Mouse (Mus musculus): ENCODE results near the gene Scn4a. TPM values are rescaled to one million over a fixed set of nuclear protein-coding genes. Genes with fewer than 3 reads are reported as not detected.

The Scn4a gene
- polyA plus RNA-seq, 1 experiment, result not detected

GRCm38 (mm10) chr11:106329128-106329527 lies 24.0 kb downstream of the Scn4a start:
- TF ChIP-seq TAL1 (IDR thresholded peaks at IDR 0.05; ENCODE audit: low read length), result no peak
- no peak for TF ChIP-seq GATA1 (IDR thresholded peaks at IDR 0.05; ENCODE audit: low read length)
- Histone ChIP-seq H3K9me3 (ENCODE audit: control insufficient read depth, low read length) (no peaks in the 10 kb centered on the region), H3K4me1 (ENCODE audit: control insufficient read depth) (peaks cover 3% of the 10 kb centered on the region; the same call in 1 of the 2 replicates), H3K4me3 (replicated peaks) (no peak overlapping the region), H3K27me3 (ENCODE audit: control insufficient read depth) (no peaks in the 10 kb centered on the region), H3K36me3 (ENCODE audit: control insufficient read depth) (no peaks in the 10 kb centered on the region)

- Histone ChIP-seq H3K4me1 (ENCODE audit: control insufficient read depth) (peaks cover 3% of the 10 kb centered on the region; the same call in 1 of the 2 replicates), H3K9me3 (ENCODE audit: control insufficient read depth, low read length) (no peaks in the 10 kb centered on the region), H3K36me3 (ENCODE audit: control insufficient read depth) (no peaks in the 10 kb centered on the region), H3K4me3 (replicated peaks) (no peak overlapping the region), H3K27me3 (ENCODE audit: control insufficient read depth) (no peaks in the 10 kb centered on the region)
- no peak for TF ChIP-seq TAL1 (IDR thresholded peaks at IDR 0.05; ENCODE audit: low read length)
- no peak for TF ChIP-seq GATA1 (IDR thresholded peaks at IDR 0.05; ENCODE audit: low read length)
Observed at GRCm38 (mm10) chr11:106328521-106328920, 24.6 kb downstream of the Scn4a start.

- Histone ChIP-seq H3K36me3 (ENCODE audit: control insufficient read depth) (no peaks in the 10 kb centered on the region), H3K4me3 (replicated peaks) (no peak overlapping the region), H3K4me1 (ENCODE audit: control insufficient read depth) (peaks cover 3% of the 10 kb centered on the region; the same call in 1 of the 2 replicates), H3K9me3 (ENCODE audit: control insufficient read depth, low read length) (no peaks in the 10 kb centered on the region), H3K27me3 (ENCODE audit: control insufficient read depth) (no peaks in the 10 kb centered on the region)
- TF ChIP-seq GATA1 (IDR thresholded peaks at IDR 0.05; ENCODE audit: low read length) (no peak), TAL1 (IDR thresholded peaks at IDR 0.05; ENCODE audit: low read length) (no peak)
Observed at GRCm38 (mm10) chr11:106326475-106326874, 26.6 kb downstream of the Scn4a start.

DNA sequence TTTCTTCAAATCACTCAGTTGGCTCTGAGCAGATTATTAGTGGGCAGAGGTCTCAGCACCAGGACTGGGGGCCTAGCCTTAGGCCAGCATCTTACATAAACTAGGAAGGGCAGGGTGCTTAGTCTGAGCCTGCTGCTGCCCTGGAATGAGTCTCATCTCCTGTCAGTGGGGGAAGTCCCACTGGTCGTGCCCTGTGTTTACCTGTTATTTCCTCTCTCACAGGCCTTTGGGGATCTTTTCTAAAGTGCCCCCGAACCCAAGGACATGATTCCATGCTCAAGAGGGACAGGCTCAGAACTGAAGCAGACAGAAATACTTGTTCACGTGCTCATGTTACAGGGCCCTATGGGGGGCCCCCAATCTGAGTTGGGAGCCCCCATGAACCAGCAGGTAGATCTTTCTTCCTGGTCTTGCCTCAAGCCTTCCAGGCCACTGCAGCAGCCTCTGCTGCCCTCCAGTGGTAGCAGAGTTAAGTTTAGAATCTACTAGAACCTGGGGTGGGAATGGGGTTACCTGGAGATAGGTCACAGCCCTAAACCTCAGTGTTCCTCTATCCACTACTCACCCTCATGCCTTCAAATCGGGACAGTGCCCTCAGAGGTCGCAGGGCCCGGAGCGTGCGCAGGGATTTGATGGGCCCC lies 27.4 kb downstream of the Scn4a start:
- Histone ChIP-seq H3K27me3 (ENCODE audit: control insufficient read depth) (no peaks in the 10 kb centered on the region), H3K4me3 (replicated peaks) (no peak overlapping the region)

GRCm38 (mm10) chr11:106324858-106325257 lies 28.2 kb downstream of the Scn4a start:
- no peak overlapping the region for H3K4me3 ChIP-seq (replicated peaks)
- no peaks in the 10 kb centered on the region for H3K9me3 ChIP-seq (ENCODE audit: control insufficient read depth, low read length)
- H3K4me1 ChIP-seq (ENCODE audit: control insufficient read depth), result peaks cover 3% of the 10 kb centered on the region; the same call in 1 of the 2 replicates
- no peaks in the 10 kb centered on the region for H3K36me3 ChIP-seq (ENCODE audit: control insufficient read depth)
- H3K27me3 ChIP-seq (ENCODE audit: control insufficient read depth), result no peaks in the 10 kb centered on the region
- TF ChIP-seq GATA1 (IDR thresholded peaks at IDR 0.05; ENCODE audit: low read length), result no peak
- TF ChIP-seq TAL1 (IDR thresholded peaks at IDR 0.05; ENCODE audit: low read length), result no peak

More for the DNA sequence above, 27.4 kb downstream of the Scn4a start:
- peaks cover 3% of the 10 kb centered on the region; the same call in 1 of the 2 replicates for H3K4me1 ChIP-seq (ENCODE audit: control insufficient read depth)
- no peaks in the 10 kb centered on the region for H3K36me3 ChIP-seq (ENCODE audit: control insufficient read depth)
- no peak for TF ChIP-seq GATA1 (IDR thresholded peaks at IDR 0.05; ENCODE audit: low read length)
- no peak for TF ChIP-seq TAL1 (IDR thresholded peaks at IDR 0.05; ENCODE audit: low read length)
- H3K9me3 ChIP-seq (ENCODE audit: control insufficient read depth, low read length), result no peaks in the 10 kb centered on the region

- Histone ChIP-seq H3K9me3 (ENCODE audit: control insufficient read depth, low read length) (no peaks in the 10 kb centered on the region), H3K4me1 (ENCODE audit: control insufficient read depth) (no peaks in the 10 kb centered on the region), H3K36me3 (ENCODE audit: control insufficient read depth) (no peaks in the 10 kb centered on the region), H3K4me3 (replicated peaks) (no peak overlapping the region), H3K27me3 (ENCODE audit: control insufficient read depth) (no peaks in the 10 kb centered on the region)
- TF ChIP-seq TAL1 (IDR thresholded peaks at IDR 0.05; ENCODE audit: low read length), result no peak
- no peak for TF ChIP-seq GATA1 (IDR thresholded peaks at IDR 0.05; ENCODE audit: low read length)
Observed at GRCm38 (mm10) chr11:106318406-106319366, 34.4 kb downstream of the Scn4a start.

GRCm38 (mm10) chr11:106317801-106318200 lies 35.3 kb downstream of the Scn4a start:
- no peak overlapping the region for H3K4me3 ChIP-seq (replicated peaks)
- no peaks in the 10 kb centered on the region for H3K27me3 ChIP-seq (ENCODE audit: control insufficient read depth)
- TF ChIP-seq GATA1 (IDR thresholded peaks at IDR 0.05; ENCODE audit: low read length), result no peak
- no peak for TF ChIP-seq TAL1 (IDR thresholded peaks at IDR 0.05; ENCODE audit: low read length)
- no peaks in the 10 kb centered on the region for H3K9me3 ChIP-seq (ENCODE audit: control insufficient read depth, low read length)
- no peaks in the 10 kb centered on the region for H3K4me1 ChIP-seq (ENCODE audit: control insufficient read depth)
- H3K36me3 ChIP-seq (ENCODE audit: control insufficient read depth), result no peaks in the 10 kb centered on the region

GRCm38 (mm10) chr11:106316416-106316815 lies 36.7 kb downstream of the Scn4a start:
- no peaks in the 10 kb centered on the region for H3K4me1 ChIP-seq (ENCODE audit: control insufficient read depth)
- TF ChIP-seq GATA1 (IDR thresholded peaks at IDR 0.05; ENCODE audit: low read length) (no peak), TAL1 (IDR thresholded peaks at IDR 0.05; ENCODE audit: low read length) (no peak)
- H3K36me3 ChIP-seq (ENCODE audit: control insufficient read depth), result no peaks in the 10 kb centered on the region
- no peaks in the 10 kb centered on the region for H3K9me3 ChIP-seq (ENCODE audit: control insufficient read depth, low read length)
- no peaks in the 10 kb centered on the region for H3K27me3 ChIP-seq (ENCODE audit: control insufficient read depth)
- no peak overlapping the region for H3K4me3 ChIP-seq (replicated peaks)

GRCm38 (mm10) chr11:106314333-106314812 lies 38.7 kb downstream of the Scn4a start, which contains the start of gene Cd79b:
Gene Cd79b, minus strand, starts transcription at chr11:106314762.
- TF ChIP-seq TAL1 (IDR thresholded peaks at IDR 0.05; ENCODE audit: low read length), result no peak
- TF ChIP-seq GATA1 (IDR thresholded peaks at IDR 0.05; ENCODE audit: low read length), result no peak
- Histone ChIP-seq H3K36me3 (ENCODE audit: control insufficient read depth) (no peaks in the 10 kb centered on the region), H3K4me3 (replicated peaks) (no peak within 1 kb of the TSS), H3K27me3 (ENCODE audit: control insufficient read depth) (no peaks in the 10 kb centered on the region), H3K9me3 (ENCODE audit: control insufficient read depth, low read length) (no peaks in the 10 kb centered on the region), H3K4me1 (ENCODE audit: control insufficient read depth) (no peaks in the 10 kb centered on the region)
